Mouse (Mus musculus) right cerebral cortex, postnatal 36 days (tissue): ENCODE data around the gene Atxn7l3.

Experiments
- DNase-seq, 2 experiments: peaks; one replicate each; pipeline ENCODE4 v3.0.0; 2022; ENCODE audit warnings: low spot score in 2 of 2, mixed read lengths in 1 of 2

Atxn7l3 gene

DNA sequence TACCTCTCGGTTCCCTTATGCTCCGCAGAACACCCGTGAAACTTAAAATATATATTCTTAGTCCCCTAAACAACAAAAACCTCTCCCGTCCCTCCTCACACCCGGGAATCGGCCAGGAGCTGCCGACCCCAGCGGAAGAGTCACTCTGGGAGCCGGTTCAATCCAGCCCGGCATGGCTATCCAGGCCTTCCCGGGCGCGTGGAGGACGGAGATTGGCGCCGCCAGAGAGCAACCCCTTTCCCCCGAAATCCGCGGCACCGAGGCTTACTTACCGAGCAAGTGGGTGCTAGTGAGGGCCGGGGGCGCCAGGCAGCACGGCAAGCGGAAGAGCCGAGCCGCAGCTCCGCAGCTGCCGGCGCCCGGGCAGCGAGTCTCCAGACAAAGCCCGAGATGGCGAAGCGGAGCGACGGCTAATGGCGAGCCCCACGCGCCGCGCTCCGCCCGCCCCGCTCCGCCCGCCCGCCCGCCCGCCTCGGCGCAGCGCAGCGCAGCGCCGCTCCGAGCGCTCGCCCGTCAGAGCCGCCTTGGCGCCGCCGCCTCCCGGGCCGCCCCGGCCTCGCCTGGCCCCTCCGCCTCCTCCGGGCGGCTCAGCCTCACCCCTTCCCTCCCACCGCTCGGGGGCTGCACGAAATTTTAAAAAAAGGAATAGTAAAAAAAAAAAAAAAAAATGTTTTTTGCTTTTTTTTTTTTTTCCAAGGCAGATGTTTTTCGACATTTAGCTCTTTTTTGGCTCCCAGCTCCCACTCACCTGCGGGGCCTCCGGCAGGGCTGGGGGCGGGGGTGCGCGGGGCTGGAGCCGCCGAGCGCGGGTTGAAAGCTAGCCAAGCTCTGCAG is 22.4 kb upstream of the Atxn7l3 start:
- DNase-seq, result peak in 1 of 2 experiments; percentile 25

DNA sequence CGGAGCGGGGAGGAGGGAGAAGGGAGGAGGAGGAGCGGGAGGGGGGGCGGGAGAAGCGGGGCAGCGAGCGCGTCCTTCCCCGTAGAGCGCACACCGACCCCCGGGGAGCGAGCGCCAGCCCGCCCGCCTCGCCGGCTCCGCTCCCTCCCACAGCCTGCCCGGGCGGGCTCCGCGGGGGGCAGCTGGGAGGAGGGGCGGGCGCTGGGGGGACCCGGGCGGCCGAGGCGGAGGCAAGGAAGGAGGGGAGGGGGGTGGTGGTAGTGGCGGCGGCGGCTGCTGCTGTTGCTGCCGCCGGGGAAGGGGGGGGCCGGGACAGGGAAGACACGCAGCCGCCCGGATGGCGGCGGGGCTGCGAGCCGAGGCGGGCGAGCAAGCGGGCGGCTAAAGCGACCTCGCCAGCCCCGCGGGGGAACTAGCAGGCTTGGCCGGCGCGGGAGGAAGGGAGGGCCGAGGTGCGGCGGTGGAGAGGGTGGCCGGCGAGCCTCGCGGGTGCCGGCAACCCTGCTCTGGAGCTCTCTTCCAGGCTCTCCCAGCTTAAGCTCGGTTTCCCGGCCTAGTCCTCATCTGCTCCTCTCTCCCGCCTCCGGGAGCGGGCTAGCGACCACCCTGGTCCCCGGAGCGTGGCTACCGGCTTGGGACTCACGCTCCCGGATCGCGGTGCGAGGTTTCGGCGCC is 21.6 kb upstream of the Atxn7l3 start:
- peak in 1 of 2 experiments; percentile 29 for DNase-seq

DNA sequence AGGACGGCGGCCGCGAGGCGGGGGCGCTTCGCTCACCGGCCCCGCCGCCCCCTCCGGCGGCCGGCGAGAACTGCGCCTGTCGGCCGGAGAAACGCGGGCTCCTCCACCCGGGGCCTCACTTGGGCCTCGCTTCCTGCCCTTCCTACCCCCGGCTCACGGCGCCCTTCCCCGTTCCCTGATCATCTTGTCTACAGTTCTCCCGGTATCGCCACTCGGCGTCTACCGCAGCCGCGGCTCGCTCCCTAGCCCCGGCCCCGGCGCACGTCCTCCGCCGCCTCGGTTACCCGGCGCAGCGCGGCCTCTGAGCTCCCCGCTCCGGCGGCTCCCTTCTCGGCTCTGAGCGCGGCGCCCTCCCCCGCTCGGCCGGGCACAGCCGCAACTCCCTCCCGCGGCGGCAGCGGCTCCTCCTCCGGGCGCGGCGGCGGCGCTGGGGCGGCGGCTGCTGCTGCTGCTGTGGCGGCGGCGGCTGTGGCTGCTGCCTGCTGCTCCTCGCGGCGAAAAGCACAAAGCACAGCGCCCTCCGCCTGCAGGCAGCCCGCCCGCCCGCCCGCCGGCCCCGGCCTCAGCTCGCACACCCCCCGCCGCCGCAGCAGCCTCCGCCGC is 21.0 kb upstream of the Atxn7l3 start:
- peak in 1 of 2 experiments; percentile 45 for DNase-seq

DNA sequence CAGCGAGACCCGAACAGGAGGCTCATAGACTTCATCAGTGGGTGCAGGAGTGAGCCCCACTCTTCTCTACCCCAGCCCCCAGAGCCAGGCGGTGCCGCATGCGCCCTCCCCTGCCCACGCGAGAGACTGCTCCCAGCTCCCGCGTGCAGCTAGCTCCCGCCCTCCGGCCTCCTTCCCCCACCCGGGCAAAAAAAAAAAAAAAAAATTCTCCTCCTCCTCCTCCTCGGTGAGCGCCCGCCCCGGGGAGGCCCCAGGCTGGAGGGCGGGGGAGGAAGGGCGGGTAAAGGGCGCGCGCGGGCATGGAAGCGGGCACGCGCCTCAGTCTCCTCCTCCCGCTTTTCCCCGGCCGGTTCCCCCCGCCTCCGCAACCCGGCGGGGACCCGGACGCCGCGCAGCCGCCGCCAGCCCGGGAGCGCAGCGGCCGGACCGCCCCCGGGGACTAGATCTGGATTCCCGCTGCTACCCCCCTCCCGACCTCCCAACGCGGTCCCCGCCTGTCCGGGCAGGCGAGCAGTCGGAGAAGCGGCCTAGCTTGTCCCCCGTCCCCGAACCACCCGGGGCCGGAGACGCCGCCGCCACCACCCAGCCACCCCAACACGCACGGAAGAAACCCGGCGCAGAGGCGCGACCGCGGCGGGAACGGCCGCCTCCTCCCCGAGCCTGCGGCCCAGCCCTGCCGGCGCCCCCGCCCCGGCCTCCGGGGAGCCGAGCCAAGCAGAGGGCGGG is 20.3 kb upstream of the Atxn7l3 start:
- DNase-seq, result peak; percentile 72 to 81

DNA sequence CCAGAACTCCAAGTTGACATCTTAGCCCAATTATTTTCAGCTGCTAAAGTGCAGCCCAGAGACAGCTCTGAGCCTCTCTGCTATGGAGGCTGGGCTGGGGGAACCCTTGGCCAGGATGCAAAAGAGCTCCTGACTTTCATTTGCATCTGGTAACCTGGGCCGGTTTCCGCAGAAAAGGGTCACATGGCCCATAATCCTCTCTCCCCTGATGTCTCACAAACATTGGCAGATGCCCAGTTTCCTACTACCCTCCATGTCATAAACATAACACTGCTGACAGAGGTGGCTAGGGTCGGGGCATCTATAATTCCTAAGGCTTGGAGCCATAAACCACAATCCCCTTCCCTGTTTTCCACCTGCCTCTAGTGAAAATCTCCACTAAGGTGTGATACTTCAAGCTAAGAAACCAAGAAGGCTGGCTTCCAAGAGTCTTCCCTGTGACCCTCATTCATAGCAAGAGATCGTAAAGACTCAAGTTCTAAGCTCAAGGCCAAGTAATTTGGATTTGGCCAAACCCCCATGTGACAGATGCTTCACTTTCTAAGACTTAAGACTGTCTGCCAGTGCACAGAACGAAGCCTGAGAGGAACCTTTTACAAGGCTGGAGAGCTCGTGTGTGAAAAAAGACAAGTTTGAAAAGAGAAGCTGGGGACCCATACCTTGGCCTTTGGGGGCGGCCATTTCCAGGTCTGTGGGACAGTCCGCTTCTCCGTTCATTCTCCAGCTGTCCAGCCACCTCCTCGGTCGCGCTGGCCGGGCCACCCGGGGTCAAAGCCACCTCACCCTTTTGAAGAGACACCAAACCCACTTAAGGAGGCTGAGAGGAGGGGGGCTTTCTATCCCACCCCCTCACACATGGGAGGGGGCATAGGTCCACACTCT is 19.5 kb upstream of the Atxn7l3 start:
- DNase-seq, result no peak

DNA sequence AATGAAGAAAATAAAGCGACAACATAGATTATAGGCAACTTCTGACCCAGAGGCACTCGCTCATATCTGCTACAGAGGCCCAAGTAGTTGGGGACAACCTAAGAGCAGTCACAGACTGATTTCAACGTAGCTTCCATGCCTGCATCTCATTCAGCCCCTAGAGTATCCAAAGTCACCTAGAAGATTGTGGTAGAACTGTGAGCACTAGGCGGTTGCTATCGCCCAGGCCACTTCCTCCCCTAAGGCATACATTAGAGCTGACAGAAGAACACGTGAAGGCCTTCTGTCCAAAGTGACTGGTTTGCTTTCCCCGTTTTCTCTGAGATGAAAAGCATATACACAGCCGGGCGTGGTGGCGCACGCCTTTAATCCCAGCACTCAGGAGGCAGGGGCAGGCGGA is 17.9 kb upstream of the Atxn7l3 start:
- DNase-seq, result no peak

DNA sequence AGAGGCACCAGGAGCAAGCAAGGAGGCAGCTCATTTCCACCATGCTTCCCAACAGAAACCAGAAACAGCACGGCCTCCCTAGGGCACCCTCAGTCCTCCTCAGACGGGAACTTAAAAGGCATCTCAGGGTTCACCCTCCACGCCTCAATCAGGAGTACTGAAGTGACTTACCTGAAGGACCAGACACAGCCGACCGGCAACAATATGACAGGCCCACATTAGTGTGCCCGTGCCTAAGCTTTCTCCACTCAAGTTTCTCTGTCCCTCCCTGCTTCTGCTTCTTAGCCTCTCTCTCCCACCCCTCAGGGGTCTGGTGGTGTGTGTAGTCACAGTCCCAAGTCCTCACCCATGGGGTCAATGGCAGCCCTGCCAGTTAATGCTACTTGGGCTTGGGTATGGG is 16.2 kb upstream of the Atxn7l3 start:
- no peak for DNase-seq

DNA sequence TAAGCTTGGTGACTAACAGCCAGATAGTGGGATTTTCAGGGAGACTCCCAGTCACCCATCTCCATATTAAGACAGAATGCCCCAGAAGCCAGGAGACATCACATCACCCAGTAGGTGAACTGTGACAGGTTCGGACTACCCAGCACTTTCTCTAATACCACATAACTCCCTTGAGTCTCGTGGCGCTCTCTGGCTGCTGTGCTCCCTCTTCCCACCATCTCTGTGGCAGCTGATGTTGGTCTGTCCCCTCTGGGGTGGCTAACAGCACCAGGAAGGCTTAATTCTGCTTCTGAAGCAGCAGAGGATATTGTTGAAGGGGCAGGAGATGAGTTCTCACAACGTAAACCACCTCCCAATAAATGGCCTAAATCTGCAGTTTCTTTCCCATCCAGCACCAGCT is 15.5 kb upstream of the Atxn7l3 start:
- DNase-seq, result no peak

DNA sequence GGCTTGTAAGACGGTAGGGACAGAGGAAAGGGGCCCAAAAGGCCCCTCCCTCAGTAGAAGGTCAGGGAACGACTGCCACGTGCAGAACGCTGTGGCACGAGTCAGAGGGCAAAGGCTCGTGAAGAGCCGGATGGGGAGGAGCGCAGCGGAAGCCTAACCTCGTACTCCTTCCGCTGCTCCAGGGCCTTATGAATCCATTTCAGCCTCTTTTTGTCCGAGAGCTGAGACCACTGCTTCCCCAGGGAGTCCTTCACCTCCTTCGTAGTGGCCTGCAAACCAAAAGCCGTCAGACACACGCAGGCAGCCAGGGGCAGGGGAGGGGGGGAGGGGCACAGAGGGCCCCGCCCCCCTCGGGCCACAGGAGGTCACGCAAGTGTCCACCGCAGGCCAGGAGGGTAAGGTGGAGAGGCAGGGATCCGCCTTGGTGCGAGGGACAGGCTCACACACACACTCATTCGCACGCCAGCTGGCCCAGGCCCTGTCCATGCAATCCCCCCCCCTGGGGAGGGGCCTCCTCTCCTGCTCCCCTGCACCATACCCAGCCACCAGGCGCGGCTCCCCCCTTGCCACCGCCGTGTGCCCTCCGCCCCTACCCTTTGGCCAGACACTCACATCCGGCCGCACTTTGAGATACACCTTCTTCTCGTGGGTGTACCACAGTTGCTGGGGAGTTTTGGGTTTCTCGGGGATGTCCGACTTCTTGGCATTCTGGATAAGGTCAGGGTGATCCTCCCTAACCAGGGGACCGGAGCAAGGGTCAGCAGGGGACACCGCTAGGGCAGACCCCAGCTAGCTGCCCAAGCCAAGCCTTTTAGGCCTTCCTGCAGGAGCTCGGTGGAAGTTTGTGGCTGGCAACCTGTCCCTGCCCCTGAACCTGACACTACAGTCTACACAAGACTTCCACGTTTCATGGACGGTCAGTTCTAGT is 14.6 kb upstream of the Atxn7l3 start:
- no peak for DNase-seq

DNA sequence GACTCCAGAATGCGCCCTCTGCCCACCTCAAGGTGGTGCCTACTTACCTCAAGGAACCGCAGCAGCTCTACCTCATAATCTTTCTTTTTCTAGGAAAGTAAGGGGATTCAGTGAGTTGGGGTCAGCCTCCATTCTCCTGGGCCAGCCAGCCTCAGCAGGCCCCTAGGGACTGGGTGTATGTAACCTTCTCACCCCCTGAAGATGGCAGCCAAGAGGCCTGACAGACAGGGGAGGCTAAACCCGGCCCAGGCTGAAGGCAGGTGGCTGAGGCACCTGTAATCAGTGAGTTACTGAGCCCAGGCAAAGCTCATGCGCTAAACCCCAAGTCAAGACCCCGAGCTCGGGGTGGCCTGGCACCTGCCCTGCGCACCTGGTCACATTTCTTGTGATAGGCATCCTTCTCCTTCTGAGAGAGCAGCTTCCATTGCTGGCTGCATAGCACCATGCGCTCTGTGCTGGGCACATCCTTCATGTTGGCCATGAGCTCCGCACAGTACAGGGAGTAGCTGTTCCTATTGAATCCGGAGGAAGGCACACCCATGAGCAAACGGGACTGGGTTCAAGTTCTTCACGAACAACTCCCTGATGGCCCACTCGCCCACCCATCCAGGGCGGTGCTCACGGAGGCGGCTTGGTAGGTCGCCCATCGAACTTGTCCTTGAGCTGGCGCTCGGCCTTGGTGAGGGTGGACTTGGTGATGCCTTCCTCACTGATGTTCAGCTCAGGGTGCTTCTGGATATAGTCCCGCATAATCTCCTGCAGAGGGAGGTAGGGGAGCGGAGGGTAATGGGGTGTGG is 13.6 kb upstream of the Atxn7l3 start:
- no peak for DNase-seq

DNA sequence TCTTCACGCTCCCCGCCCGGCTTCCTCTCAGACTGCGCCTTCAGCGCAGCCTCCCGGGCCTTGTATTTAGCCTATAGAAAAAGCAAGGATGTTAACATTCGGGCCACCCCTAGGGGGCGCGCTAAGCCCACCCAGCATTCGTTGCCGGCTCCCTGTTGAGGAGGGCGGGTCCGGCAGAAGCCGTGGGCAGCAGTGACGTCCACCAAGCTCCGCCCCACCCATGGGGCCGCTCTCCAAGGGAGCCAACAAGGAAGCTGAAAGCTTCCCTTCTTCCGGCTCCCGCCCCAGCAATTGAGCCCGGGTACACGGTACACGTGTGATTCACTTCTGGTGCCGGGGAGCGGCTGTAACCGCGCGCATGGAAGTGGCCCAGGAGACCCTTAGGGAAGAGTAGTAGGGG is 12.5 kb upstream of the Atxn7l3 start:
- DNase-seq, result peak; percentile 95

DNA sequence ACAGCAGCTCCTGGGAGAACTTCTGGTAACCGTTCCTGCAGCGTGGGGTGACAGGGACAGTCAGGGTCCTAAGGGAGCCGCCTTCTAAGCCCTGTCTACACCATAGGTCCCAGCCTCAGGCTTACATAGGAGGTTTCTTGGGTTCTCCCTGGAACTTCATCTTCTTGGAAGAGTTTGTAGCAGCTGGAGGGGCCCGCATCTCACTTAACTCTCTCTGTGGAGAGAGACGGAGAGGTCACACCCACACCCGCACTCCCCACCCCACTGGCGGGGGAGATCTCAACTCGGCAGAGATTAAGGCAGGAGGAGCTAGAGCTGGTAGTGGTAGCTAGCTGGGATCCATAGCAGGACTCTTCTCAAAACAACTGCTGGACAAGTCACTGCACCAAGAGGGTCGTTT is 11.7 kb upstream of the Atxn7l3 start:
- no peak for DNase-seq

DNA sequence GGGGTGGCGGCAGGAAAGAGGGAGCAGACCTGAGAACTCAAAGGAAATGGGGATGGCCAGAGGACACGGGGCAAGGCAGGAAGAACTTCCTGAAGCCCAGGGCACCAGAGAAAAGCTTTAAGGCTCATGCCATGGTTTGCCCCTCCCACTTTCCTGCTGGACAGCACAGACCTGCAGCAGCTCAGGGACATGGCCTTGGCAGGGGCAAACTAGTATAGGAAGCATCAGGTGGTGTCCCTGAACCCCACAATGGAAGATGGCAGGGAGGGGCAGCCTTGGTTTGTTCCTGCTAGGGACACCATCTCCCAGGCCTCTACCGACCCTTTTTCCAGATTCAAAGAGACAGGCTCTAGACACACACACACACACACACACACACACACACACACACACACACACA is 8.9 kb upstream of the Atxn7l3 start:
- DNase-seq, result no peak

DNA sequence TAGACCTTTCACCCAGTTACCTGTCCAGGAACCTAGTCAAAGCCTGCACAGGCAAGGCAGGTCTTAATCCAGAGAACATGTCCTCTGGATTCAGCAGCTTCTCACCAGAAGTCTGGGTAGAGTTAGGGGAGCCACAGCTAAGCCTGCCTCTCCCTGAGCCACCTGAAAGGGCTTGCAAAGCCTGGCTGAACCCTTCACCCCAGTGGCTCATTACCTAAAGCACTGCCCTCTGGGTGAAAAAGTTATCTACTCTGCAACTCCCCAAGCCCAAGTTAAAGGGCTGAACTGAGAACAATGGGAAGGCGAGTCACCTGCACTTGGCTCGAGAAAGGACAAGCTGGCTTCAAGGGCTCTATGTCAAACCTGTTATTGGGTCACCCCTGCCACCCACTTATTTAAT is 7.7 kb upstream of the Atxn7l3 start:
- no peak for DNase-seq

DNA sequence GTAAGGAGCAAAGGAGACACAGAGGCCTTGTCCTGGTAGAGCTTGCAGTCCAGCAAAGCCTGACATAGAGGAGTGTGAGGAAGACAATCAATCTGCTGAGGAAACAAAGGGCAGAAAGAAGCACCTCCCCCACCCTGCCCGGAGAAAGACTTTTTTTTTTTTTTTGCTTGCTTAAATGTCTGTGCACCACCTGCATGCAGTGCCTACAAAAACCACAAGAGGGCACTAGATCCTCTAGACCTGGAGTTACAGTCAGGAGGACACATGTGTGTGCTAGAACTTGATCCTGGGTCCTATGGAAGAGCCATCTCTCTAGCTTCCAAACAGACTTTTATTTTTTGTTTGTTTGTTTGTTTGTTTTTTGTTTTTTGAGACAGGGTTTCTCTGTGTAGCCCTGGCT is 3.4 kb upstream of the Atxn7l3 start:
- no peak for DNase-seq

DNA sequence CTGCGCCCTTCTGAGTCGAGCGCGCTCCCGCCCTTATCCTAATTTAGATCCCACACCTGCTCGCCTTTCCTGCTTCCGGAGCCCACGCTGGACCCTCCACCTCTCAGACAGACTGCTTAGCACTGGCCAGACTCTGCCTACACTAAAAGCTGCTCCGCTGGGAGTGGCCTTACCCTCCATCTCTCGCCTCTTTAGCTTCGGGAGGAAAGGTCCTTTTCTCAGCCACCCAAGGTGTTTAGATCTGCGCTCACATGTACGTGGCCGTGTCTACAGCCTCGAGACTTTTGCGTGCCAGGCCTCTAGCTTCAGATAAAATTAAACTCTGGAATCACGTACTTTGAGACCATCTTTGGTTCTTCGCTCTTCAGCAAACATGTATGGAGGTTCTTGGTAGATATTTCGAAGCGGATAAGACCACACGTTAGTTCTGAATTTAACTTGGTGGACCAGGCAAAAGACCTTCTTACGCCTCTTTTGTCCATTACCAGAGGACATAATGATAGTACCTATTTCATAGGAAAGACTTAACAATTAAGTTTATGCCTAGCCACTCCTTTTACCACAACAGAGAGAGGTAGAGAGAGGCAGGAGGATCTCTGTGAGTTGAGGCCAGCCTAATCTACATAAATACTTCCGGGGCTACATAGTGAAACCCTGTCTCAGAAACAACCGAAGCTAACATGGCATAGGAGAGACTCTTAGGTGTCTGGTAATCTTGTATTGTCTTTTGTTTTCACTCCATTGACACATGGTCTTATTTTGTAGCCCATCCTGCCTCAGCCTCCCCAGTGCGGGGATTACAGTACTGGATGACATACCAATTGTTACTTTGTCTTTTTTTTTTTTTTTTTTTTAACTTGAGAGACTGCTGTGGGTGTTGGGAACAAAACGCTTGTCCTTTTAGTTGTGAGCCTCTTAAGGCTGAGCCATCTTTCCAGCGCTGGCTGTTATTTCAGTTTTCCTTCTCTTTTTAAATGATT is 1.4 kb upstream of the Atxn7l3 start:
- peak in 1 of 2 experiments; percentile 36 for DNase-seq

DNA sequence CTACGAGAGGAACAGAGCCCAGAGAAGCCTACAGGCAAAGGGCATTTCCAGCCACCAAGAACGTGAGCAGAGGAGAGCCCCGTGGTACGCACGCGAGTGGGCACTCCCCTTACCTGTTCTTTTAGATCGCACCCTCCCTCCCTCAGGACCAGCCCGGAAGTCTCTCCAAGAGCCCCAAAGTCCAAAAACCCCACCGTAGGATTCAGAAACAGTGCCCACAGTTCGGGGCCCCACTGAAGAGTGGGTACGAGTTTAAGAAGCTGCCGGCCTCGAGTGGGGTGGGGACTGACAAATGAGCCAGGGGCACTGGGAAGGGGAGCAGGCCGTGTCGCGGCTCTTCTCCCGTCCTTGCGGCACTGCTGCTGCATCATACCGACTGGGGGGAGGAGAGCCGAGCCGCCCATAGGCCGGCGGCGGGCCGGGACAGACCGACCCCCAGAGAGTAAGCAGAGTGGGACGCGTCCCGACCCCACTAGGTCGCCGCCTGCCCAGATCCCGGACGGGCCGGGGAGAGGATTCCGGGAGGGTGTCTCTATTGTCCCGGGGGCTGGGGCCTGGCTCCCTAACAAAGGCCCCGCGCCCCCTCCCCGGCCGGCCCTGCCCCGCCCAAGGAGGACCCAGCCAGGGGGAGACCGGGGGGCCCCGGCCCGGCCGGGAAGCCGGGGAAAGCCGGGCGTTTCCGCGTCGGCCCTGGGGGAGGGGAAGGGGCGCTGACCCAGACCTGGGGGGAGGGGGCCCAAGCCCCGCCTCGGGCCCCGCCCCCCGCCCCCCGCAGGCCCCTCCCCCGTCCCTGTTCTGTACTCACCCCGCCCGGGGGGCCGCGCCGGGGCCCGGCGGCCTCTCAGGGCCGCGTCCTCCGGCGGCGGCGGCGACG is 596 bp downstream of the Atxn7l3 start:
- no peak for DNase-seq
